Mouse (Mus musculus) limb, embryonic 11.5 days (tissue): Measurements from ENCODE around the gene Dync2li1. TPM values are rescaled to one million over a fixed set of nuclear protein-coding genes. Genes with fewer than 3 reads are reported as not detected.

Experiments
- ATAC-seq: fragments of 200-750 bp; cut with Nextera tagmentation; 2 replicates; pipeline ENCODE4 v1.8.0; 2017; ENCODE audit warnings: low read depth; ENCODE audit not compliant: insufficient number of reproducible peaks, low FRiP score, low TSS enrichment
- DNase-seq: peaks from one replicate; pipeline ENCODE4 v3.0.0-alpha.2; 2015; ENCODE audit warnings: low spot score
- H3K27ac ChIP-seq: fragments of 300-500 bp; sonication (generic); replicated peaks from 2 replicates; pipeline ENCODE4 v1.5.1; 2014; ENCODE audit warnings: low read depth, mild to moderate bottlenecking, low read length
- H3K27me3 ChIP-seq: fragments of 300-500 bp; sonication (generic); 2 replicates; pipeline ENCODE4 v1.6.1; 2014; ENCODE audit warnings: mild to moderate bottlenecking, low read length, mixed read lengths; ENCODE audit not compliant: control insufficient read depth, insufficient read depth
- H3K36me3 ChIP-seq: fragments of 300-500 bp; sonication (generic); 2 replicates; pipeline ENCODE4 v1.6.1; 2014; ENCODE audit warnings: mild to moderate bottlenecking, low read length, moderate library complexity, mixed read lengths; ENCODE audit not compliant: control insufficient read depth, insufficient read depth
- H3K4me1 ChIP-seq: fragments of 300-500 bp; sonication (generic); 2 replicates; pipeline ENCODE4 v1.6.1; 2014; ENCODE audit warnings: low read length, mixed read lengths; ENCODE audit not compliant: control insufficient read depth, insufficient read depth
- H3K4me2 ChIP-seq: fragments of 300-500 bp; sonication (generic); 2 replicates; pipeline ENCODE4 v1.6.1; 2014; ENCODE audit warnings: low read depth, mild to moderate bottlenecking, moderate library complexity; ENCODE audit not compliant: severe bottlenecking
- H3K4me3 ChIP-seq: fragments of 300-500 bp; sonication (generic); 2 replicates; pipeline ENCODE4 v1.5.1; 2014; ENCODE audit warnings: low read depth, low read length
- H3K9ac ChIP-seq: fragments of 300-500 bp; sonication (generic); 2 replicates; pipeline ENCODE4 v1.6.1; 2014; ENCODE audit warnings: mild to moderate bottlenecking, low read length
- H3K9me3 ChIP-seq: fragments of 300-500 bp; sonication (generic); 2 replicates; pipeline ENCODE4 v1.6.1; 2016; ENCODE audit warnings: low read length; ENCODE audit not compliant: control insufficient read depth
- WGBS: fragments of 180-500 bp; shearing (Covaris S2); extraction: QIAGEN DNeasy Blood & Tissue Kit; methylation state at CpG from one replicate; pipeline ENCODE4 v1.1.7; 2014; 5-methylcytosine and 5-hydroxymethylcytosine counted together
- polyA plus RNA-seq: library from polyadenylated mRNA; unstranded; fragments of >200 nt; fragmentation: Nextera tagmentation; extraction: Ambion mirVana; gene quantifications from 2 replicates; pipeline ENCODE4 v1.2.1, GENCODE M21; 2014

Dync2li1 gene
- polyA plus RNA-seq, 1 experiment from 2014 or later: 42.0 TPM

GRCm38 (mm10) chr17:84642324-84642723 lies 16.0 kb downstream of the Dync2li1 start:
- ATAC-seq (no peak), DNase-seq (no peak)
- H3K4me3 ChIP-seq: no peak overlapping the region
- H3K9me3 ChIP-seq: no peaks in the 10 kb centered on the region
- H3K9ac ChIP-seq: no peak overlapping the region
- 92% methylated on average over 9 of the region's 9 CpGs for WGBS
- no peak overlapping the region for H3K4me2 ChIP-seq
- H3K4me1 ChIP-seq: peaks cover 12% of the 10 kb centered on the region; the same call in 1 of the 2 replicates
- H3K27me3 ChIP-seq: no peaks in the 10 kb centered on the region
- no peaks in the 10 kb centered on the region for H3K36me3 ChIP-seq
- no peak overlapping the region for H3K27ac ChIP-seq

DNA sequence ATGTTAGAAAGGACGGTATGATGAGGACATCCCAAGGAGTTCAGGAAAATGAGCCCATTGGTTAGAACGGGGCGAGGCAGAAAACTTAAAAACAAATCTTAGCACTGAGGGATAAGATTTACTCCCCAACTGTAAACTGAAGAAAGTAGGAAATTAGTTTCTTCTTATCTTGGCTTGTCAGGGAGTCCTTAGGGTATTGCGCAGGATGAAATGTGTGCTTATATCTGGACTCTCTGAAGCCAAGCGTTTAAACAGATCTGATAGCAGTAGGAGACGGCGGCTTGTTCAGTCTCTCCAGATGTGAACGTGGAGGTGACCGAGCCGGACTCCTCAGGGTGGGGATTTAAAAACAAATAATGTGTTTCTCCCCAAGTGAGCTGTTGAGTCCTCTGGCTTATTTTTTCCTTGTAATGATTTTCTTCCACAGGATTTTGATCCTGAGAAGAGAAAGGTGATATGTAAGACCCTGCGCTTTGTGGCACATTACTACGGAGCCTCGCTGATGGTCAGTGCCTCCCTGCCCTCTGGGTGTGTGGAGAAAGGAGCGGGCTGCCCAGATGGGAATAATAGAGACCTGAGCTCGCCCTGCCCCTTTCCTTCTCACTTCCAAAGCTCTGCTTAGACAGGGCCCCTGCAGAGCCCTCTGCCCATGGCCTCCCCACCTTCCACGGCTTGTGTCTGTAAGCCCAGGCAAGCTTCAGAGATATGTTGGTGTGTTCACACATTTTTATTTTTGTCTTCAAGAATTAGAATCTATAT lies 18.2 kb downstream of the Dync2li1 start:
- Histone ChIP-seq H3K27ac (peak overlapping the region; percentile 10; the same call in 1 of the 2 replicates), H3K4me1 (peaks cover 12% of the 10 kb centered on the region; the same call in 1 of the 2 replicates), H3K27me3 (no peaks in the 10 kb centered on the region), H3K9ac (no peak overlapping the region), H3K9me3 (no peaks in the 10 kb centered on the region), H3K4me2 (no peak overlapping the region), H3K36me3 (no peaks in the 10 kb centered on the region), H3K4me3 (no peak overlapping the region)
- ATAC-seq: peak; percentile 39; the same call in 1 of the 2 replicates
- peak; percentile 54 for DNase-seq
- 37% methylated on average over 16 of the region's 16 CpGs for WGBS

- H3K4me2 ChIP-seq: no peak overlapping the region
- H3K27ac ChIP-seq: peak overlapping the region; percentile 10; the same call in 1 of the 2 replicates
- no peak overlapping the region for H3K4me3 ChIP-seq
- no peaks in the 10 kb centered on the region for H3K27me3 ChIP-seq
- H3K9ac ChIP-seq: no peak overlapping the region
- ATAC-seq (0 out of 2 replicates have a peak, but pooled peaks have one; percentile 51), DNase-seq (peak; percentile 36)
- peaks cover 12% of the 10 kb centered on the region; the same call in 1 of the 2 replicates for H3K4me1 ChIP-seq
- WGBS: 20% methylated on average over 9 of the region's 9 CpGs
- H3K36me3 ChIP-seq: no peaks in the 10 kb centered on the region
- no peaks in the 10 kb centered on the region for H3K9me3 ChIP-seq
These were observed 18.8 kb downstream of the Dync2li1 start for GRCm38 (mm10) chr17:84645119-84645518.

DNA sequence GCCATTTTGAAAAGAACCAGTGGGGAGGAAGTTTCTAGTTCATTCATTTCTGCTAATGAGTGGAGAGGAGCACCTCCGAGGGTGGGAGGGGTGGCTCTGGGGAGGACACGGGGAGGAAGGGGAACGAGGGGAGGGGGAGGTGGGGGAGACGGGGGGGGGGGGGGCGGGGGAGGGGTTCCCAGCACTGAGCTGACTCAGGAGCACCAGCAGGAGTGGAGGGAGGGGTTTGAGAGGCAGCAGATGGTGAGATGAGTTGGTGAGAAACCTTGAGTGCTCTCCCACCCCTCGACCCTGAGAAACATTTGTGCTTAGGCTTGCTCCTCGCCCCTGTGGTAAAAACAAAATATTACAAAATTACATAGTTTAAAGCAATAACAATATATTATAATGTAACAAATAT lies 19.6 kb downstream of the Dync2li1 start:
- H3K9ac ChIP-seq: no peak overlapping the region
- H3K4me2 ChIP-seq: no peak overlapping the region
- 19% methylated on average over 3 of the region's 7 CpGs for WGBS
- DNase-seq (no peak), ATAC-seq (no peak)
- H3K9me3 ChIP-seq: no peaks in the 10 kb centered on the region
- no peaks in the 10 kb centered on the region for H3K36me3 ChIP-seq
- H3K4me3 ChIP-seq: no peak overlapping the region
- no peaks in the 10 kb centered on the region for H3K27me3 ChIP-seq
- peaks cover 12% of the 10 kb centered on the region; the same call in 1 of the 2 replicates for H3K4me1 ChIP-seq
- no peak overlapping the region for H3K27ac ChIP-seq

GRCm38 (mm10) chr17:84646477-84646876 lies 20.2 kb downstream of the Dync2li1 start:
- Histone ChIP-seq H3K9ac (no peak overlapping the region), H3K27me3 (no peaks in the 10 kb centered on the region), H3K4me2 (no peak overlapping the region), H3K4me3 (no peak overlapping the region), H3K36me3 (no peaks in the 10 kb centered on the region), H3K9me3 (no peaks in the 10 kb centered on the region), H3K4me1 (peaks cover 12% of the 10 kb centered on the region; the same call in 1 of the 2 replicates), H3K27ac (no peak overlapping the region)
- no peak for ATAC-seq
- WGBS: 54% methylated on average over 2 of the region's 2 CpGs
- DNase-seq: no peak

- 88% methylated on average over 4 of the region's 4 CpGs for WGBS
- DNase-seq: no peak
- H3K4me1 ChIP-seq: peaks cover 12% of the 10 kb centered on the region; the same call in 1 of the 2 replicates
- H3K9ac ChIP-seq: no peak overlapping the region
- no peak overlapping the region for H3K27ac ChIP-seq
- no peak for ATAC-seq
- H3K9me3 ChIP-seq: no peaks in the 10 kb centered on the region
- H3K36me3 ChIP-seq: no peaks in the 10 kb centered on the region
- H3K4me3 ChIP-seq: no peak overlapping the region
- no peak overlapping the region for H3K4me2 ChIP-seq
- no peaks in the 10 kb centered on the region for H3K27me3 ChIP-seq
These were observed 21.3 kb downstream of the Dync2li1 start for GRCm38 (mm10) chr17:84647630-84648029.

- DNase-seq: no peak
- WGBS: 89% methylated on average over 9 of the region's 9 CpGs
These were observed 24.2 kb downstream of the Dync2li1 start for GRCm38 (mm10) chr17:84650302-84651017.

GRCm38 (mm10) chr17:84653544-84653943 lies 27.2 kb downstream of the Dync2li1 start:
- Histone ChIP-seq H3K27me3 (no peaks in the 10 kb centered on the region), H3K4me2 (no peak overlapping the region), H3K4me1 (no peaks in the 10 kb centered on the region; the same call in 1 of the 2 replicates), H3K9ac (no peak overlapping the region), H3K9me3 (no peaks in the 10 kb centered on the region), H3K36me3 (no peaks in the 10 kb centered on the region), H3K27ac (no peak overlapping the region), H3K4me3 (no peak overlapping the region)
- DNase-seq (no peak), ATAC-seq (no peak)
- 90% methylated on average over 9 of the region's 9 CpGs for WGBS

More at GRCm38 (mm10) chr17:84650302-84651017, 24.2 kb downstream of the Dync2li1 start:
- Histone ChIP-seq H3K4me3 (no peak overlapping the region), H3K4me1 (peaks cover 2% of the 10 kb centered on the region; the same call in 1 of the 2 replicates), H3K4me2 (no peak overlapping the region), H3K9me3 (no peaks in the 10 kb centered on the region), H3K27me3 (no peaks in the 10 kb centered on the region), H3K9ac (no peak overlapping the region), H3K27ac (no peak overlapping the region), H3K36me3 (no peaks in the 10 kb centered on the region)
- no peak for ATAC-seq
